Mouse (Mus musculus) cortical plate, adult 2 months (tissue): ENCODE measurements around the gene Zfp423.

ENCODE experiments used
- CTCF ChIP-seq: fragments of 200-500 bp; IDR thresholded peaks from 2 replicates; pipeline ENCODE4 v1.5.1; 2011; ENCODE audit warnings: mild to moderate bottlenecking, control low read depth, low read length; ENCODE audit not compliant: insufficient read depth; ENCODE audit errors: extremely low read depth
- POLR2A ChIP-seq: fragments of 200-500 bp; IDR thresholded peaks from 2 replicates; pipeline ENCODE4 v1.6.1; 2011; ENCODE audit warnings: mild to moderate bottlenecking, low read length, control low read depth; ENCODE audit not compliant: insufficient read depth; ENCODE audit errors: extremely low read depth

DNA sequence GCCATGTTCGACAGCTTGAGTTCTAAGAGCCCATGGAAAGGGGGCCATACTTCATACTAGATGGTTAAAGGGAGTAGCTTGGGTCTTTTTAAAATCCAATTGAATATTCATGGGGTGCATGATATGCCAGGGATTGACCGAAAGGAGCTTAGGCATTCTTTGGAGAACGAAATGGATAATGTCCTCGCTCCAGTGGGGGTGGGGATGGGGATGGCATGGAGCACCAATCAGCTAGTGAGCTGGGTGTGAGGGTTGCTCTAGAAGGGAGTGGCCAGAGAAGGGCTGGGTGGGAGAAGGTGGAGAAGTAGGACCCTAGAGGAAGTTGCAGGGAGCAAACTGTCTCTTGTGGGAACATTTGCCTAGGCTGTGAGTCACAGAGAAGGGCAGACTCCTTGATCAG lies 271.0 kb downstream of the Zfp423 start:
- no peak for TF ChIP-seq CTCF
- no peak for TF ChIP-seq POLR2A
